Mouse (Mus musculus): ENCODE data around the gene Batf. TPM values are rescaled to one million over a fixed set of nuclear protein-coding genes. Genes with fewer than 3 reads are reported as not detected.

Batf gene
- polyA plus RNA-seq, 1 experiment = 0.06 TPM

GRCm38 (mm10) chr12:85754611-85755265 lies 68.3 kb downstream of the Batf start:
- Histone ChIP-seq H3K79me3 (ENCODE audit: low read depth) (no peaks in the 10 kb centered on the region), H3K27me3 (ENCODE audit: control insufficient read depth, insufficient read depth, insufficient read length) (peaks cover 11% of the 10 kb centered on the region), H3K79me2 (ENCODE audit: control insufficient read depth, insufficient read depth) (no peaks in the 10 kb centered on the region), H3K4me3 (ENCODE audit: insufficient read depth, poor library complexity, severe bottlenecking) (no peak overlapping the region), H3K36me3 (ENCODE audit: control insufficient read depth, insufficient read depth) (no peaks in the 10 kb centered on the region), H3ac (ENCODE audit: control insufficient read depth, insufficient read length, low read depth) (no peak overlapping the region)
- TF ChIP-seq USF1 (IDR thresholded peaks at IDR 0.05; ENCODE audit: low read depth) (no peak), MYOG (IDR thresholded peaks at IDR 0.05; ENCODE audit: control insufficient read depth, extremely low read depth, insufficient read length) (no peak), MAX (IDR thresholded peaks at IDR 0.05) (no peak), CTCF (IDR thresholded peaks at IDR 0.05; ENCODE audit: control insufficient read depth, insufficient read depth, insufficient read length) (no peak), CEBPB (IDR thresholded peaks at IDR 0.05; ENCODE audit: low read depth) (no peak), FOSL1 (IDR thresholded peaks at IDR 0.05; ENCODE audit: insufficient read depth, low read length, poor library complexity, severe bottlenecking) (no peak), MYOD1 (IDR thresholded peaks at IDR 0.05; ENCODE audit: control insufficient read depth, insufficient read length, low read depth) (no peak)

- Histone ChIP-seq H3ac (ENCODE audit: control insufficient read depth, insufficient read length, low read depth) (no peak overlapping the region), H3K36me3 (ENCODE audit: control insufficient read depth, insufficient read depth) (no peaks in the 10 kb centered on the region), H3K4me3 (ENCODE audit: insufficient read depth, poor library complexity, severe bottlenecking) (no peak overlapping the region), H3K27me3 (ENCODE audit: control insufficient read depth, insufficient read depth, insufficient read length) (peaks cover 7% of the 10 kb centered on the region), H3K79me2 (ENCODE audit: control insufficient read depth, insufficient read depth) (no peaks in the 10 kb centered on the region), H3K79me3 (ENCODE audit: low read depth) (no peaks in the 10 kb centered on the region)
- TF ChIP-seq FOSL1 (IDR thresholded peaks at IDR 0.05; ENCODE audit: insufficient read depth, low read length, poor library complexity, severe bottlenecking) = no peak
- no peak for TF ChIP-seq MAX (IDR thresholded peaks at IDR 0.05)
- no peak for TF ChIP-seq CTCF (IDR thresholded peaks at IDR 0.05; ENCODE audit: control insufficient read depth, insufficient read depth, insufficient read length)
- TF ChIP-seq USF1 (IDR thresholded peaks at IDR 0.05; ENCODE audit: low read depth) = no peak
- TF ChIP-seq CEBPB (IDR thresholded peaks at IDR 0.05; ENCODE audit: low read depth) = no peak
- no peak for TF ChIP-seq MYOG (IDR thresholded peaks at IDR 0.05; ENCODE audit: control insufficient read depth, extremely low read depth, insufficient read length)
- TF ChIP-seq MYOD1 (IDR thresholded peaks at IDR 0.05; ENCODE audit: control insufficient read depth, insufficient read length, low read depth) = no peak
These were observed 70.0 kb downstream of the Batf start for GRCm38 (mm10) chr12:85756455-85756854.

GRCm38 (mm10) chr12:85757074-85757473 lies 70.6 kb downstream of the Batf start:
- Histone ChIP-seq H3K79me2 (ENCODE audit: control insufficient read depth, insufficient read depth) (no peaks in the 10 kb centered on the region), H3K4me3 (ENCODE audit: insufficient read depth, poor library complexity, severe bottlenecking) (no peak overlapping the region), H3K79me3 (ENCODE audit: low read depth) (no peaks in the 10 kb centered on the region), H3K36me3 (ENCODE audit: control insufficient read depth, insufficient read depth) (no peaks in the 10 kb centered on the region), H3K27me3 (ENCODE audit: control insufficient read depth, insufficient read depth, insufficient read length) (peaks cover 7% of the 10 kb centered on the region), H3ac (ENCODE audit: control insufficient read depth, insufficient read length, low read depth) (no peak overlapping the region)
- TF ChIP-seq FOSL1 (IDR thresholded peaks at IDR 0.05; ENCODE audit: insufficient read depth, low read length, poor library complexity, severe bottlenecking) = no peak
- TF ChIP-seq MYOG (IDR thresholded peaks at IDR 0.05; ENCODE audit: control insufficient read depth, extremely low read depth, insufficient read length) = no peak
- TF ChIP-seq CTCF (IDR thresholded peaks at IDR 0.05; ENCODE audit: control insufficient read depth, insufficient read depth, insufficient read length) = no peak
- no peak for TF ChIP-seq CEBPB (IDR thresholded peaks at IDR 0.05; ENCODE audit: low read depth)
- TF ChIP-seq USF1 (IDR thresholded peaks at IDR 0.05; ENCODE audit: low read depth) = no peak
- no peak for TF ChIP-seq MAX (IDR thresholded peaks at IDR 0.05)
- TF ChIP-seq MYOD1 (IDR thresholded peaks at IDR 0.05; ENCODE audit: control insufficient read depth, insufficient read length, low read depth) = no peak

Small RNA genes lying within 50 kb of the gene (microRNA-seq; reads per million reads assigned to microRNA genes)
- not detected for gene Gm47285 (ENCODE audit: borderline microRNAs expressed)

Other genes starting within 250 kb of the Batf start
- gene Fos, start 212.8 kb upstream of the Batf start, polyA plus RNA-seq (2012; fragmentation: generic; extraction: Trizol) = 2.7 TPM
- 86.8 TPM for gene Jdp2, start 87.6 kb upstream of the Batf start, polyA plus RNA-seq (2012; fragmentation: generic; extraction: Trizol)
- 0.16 TPM for gene Flvcr2, start 59.9 kb downstream of the Batf start, polyA plus RNA-seq (2012; fragmentation: generic; extraction: Trizol)
- gene Erg28, start 137.9 kb downstream of the Batf start, polyA plus RNA-seq (2012; fragmentation: generic; extraction: Trizol) = 51.4 TPM
- gene Ttll5, start 138.0 kb downstream of the Batf start, polyA plus RNA-seq (2012; fragmentation: generic; extraction: Trizol) = 20.1 TPM

All from C2C12 (cell line).